Mouse (Mus musculus) fibroblast of lung, adult 2 months (primary cell): ENCODE data around the gene Shc4.

ENCODE experiments used
- DNase-seq: peaks from one replicate; pipeline ENCODE4 v3.0.0-alpha.2; 2011; ENCODE audit warnings: low read depth

Gene Shc4

DNA sequence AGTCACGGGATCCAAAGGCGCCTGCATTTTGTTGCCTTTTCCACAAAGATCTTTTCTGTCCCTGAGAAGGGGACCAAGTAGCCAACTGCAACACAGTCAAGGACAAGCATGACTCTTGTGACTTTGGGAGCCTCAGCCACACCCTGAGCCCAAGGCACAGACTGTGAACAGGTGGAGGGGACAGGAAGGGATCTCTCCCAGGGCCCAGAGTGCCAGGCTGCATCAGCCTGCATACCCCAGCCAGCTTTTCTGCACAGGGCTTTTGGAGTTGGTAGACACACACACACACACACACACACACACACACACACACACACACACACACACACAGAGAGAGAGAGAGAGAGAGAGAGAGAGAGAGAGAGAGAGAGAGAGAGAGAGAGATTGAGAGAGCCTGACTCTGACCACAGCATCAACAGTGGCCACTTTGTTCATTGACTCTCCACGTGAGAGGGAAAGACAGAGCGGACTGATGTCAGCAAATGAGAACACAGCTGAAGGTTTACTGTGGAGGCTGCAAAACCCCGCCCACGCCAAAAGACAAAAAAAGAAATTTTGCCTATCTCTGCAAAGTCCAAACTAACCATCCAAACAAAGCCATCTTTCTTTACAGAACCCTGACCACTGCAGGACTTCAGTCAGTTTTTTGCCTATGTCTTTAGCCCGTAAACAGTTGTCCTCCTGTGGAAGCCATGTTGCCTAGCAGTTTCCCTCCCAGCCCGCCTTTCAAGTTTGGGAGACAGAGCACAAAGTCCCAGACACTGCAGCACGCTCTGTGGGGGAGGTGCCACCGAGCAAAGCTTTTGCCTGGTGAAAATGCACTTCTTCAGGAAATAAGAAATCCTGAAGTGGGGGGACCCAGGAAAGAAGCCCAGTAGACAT lies 39.1 kb downstream of the Shc4 start:
- no peak for DNase-seq

DNA sequence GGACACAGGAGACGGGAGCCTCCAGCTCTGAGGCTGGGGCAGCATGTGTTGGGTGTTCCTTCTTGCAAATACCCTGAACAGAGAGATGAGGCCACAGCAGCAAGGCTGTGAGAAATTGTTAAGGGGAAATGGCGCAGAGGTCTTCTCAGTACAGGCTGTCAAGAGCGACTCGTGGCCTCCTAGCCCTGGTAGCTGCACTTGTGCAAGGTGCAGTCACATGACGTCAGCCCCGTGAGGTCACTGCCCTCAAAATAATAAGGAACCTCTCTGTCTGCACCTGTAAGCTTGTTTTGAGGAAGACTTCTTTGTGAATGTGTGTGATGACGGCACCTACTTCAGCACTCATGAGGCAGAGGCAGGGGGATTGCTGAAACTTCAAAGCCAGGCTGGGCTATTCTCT lies 40.1 kb downstream of the Shc4 start:
- no peak for DNase-seq

DNA sequence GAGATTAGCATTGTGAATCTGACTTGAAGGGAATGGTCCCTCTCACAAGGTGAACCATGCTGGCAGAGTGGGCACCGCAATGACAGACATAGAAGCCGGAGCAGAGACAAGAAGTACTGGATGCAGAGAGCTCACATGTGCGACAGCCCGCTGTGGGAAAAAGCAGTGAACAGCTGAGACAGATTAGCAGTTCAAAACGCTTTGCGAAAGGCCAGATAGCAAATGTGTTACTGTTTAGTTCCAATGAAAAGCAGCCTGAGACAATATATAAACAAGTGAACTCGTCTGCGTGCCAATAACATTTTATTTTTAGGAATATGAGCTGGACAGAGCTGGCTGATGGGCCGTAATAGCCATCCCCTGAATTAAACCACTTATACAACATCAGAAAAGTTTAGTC lies 42.1 kb downstream of the Shc4 start:
- DNase-seq, result no peak

DNA sequence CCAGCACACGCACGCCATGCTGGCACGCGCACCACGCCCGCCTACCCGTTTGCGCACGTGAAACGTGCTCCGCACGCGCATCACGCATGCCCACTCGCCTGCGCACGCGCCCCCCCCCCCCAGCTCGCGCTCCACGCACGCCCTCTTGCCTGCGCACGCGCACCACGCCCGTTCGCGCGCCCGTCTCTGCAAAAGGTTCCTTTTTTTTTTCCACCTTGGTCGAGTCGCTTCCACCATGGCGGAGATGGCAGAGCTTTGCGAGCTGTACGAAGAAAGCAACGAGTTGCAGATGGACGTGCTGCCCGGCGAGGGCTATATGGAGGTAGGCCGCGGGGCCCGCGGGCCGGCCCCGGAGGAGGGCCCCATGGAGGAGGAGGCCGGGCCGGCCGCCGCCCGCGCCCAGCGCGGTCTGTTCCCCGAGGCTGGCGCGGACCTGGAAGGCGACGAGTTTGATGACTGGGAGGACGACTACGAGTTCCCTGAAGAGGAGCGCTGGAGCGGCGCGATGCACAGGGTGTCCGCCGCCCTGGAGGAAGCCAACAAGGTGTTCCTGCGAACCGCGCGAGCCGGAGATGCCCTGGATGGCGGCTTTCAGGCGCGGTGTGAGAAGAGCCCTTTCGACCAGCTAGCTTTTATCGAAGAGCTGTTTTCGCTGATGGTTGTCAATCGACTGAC lies 50.9 kb downstream of the Shc4 start, which contains the start of gene Eid1:
TSS of gene Eid1 (plus strand) at position 139 of the 675 bp plus-strand sequence.
- no peak for DNase-seq

DNA sequence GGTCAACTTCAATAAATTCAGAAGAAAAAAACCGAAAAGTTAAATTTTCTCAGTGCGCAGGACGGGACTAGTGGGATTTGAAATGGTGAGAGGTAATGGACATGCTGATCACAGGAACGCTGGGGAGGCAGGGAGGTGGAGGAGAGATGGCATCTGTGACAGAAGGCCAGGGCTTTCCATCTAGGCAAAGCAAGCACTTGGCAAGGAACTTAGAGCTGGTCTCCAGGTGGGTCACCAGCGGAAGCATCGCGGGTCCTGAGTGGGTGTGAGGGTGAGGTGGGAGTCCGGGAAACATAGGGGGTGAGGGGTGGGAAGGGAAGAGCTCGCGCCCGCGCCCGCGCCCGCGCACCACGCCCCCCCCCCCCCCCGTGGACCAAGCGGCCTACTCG lies 51.4 kb downstream of the Shc4 start:
- DNase-seq, result no peak

DNA sequence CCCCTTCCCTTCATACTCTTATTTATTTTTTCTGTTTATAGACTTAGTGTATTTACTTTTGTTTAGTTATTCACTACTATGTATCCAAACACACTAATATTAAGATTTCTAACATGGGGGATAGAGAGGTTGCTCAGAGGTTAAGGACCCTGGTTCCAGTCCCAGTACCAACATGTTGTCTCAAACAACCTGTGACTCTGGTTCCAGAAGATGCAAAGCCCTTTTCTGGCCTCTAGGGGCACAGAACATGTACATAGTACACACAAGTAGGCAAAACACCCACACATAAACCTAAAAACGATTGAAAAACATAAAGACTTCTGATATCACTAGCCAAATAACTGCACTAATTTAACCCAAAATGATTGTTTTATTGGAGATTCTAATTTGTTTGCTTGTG lies 53.1 kb downstream of the Shc4 start:
- DNase-seq, result no peak

DNA sequence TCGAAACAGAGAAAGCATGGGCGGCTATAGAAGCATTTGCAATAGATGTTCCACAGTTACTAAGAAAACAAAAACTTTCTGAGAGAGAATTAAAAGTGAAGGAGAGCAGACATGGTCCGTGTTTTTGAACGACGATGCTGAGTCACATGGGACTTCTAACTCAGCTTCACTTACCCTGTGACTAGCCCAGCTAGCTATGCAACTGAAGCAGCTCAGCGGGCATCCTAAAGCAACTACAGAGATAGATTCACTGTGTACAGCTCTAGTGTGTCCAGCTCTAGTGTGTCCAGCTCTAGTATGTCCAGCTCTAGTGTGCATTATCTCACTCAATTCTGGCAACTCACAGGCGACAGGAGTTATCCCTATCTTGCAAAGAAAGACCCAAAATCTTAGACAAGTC lies 56.2 kb downstream of the Shc4 start:
- no peak for DNase-seq

DNA sequence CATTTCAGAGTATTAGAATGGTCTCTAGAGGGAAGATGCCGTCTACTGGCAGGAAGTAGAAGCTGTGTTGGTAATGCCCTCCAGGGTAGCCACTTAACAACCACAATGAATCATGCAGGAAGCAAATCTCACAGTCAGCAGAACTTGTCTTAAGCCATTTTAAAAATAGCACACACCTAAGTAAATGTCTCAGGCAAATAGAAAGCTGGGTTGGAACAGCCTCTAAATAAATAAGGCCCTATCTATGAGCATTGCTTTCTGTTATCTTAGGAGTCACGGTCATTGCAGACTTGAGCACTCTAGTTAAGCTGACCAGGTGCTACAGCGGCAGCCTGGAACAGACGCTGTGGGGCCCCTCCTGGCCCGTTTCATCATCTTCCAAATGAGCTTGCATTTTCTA lies 56.8 kb downstream of the Shc4 start:
- DNase-seq, result no peak

DNA sequence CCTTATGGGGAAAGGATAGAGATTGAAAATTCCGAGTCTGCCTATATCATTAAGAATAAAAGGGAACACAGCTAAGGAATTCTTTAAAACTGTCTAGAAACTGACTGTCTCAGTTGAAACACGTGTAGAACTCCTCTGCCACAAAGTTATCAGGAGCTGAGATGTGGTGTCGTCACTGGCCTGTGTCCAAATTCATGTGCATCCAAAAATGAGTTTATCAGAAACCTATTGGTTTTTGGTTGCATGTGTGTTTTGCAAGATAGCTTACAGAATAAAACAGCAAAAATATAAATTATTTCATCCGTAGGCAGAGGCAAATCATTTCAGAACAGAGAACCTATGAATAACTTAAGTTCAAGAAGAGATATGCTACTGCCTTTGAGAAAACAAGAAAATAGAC lies 57.3 kb downstream of the Shc4 start:
- no peak for DNase-seq

DNA sequence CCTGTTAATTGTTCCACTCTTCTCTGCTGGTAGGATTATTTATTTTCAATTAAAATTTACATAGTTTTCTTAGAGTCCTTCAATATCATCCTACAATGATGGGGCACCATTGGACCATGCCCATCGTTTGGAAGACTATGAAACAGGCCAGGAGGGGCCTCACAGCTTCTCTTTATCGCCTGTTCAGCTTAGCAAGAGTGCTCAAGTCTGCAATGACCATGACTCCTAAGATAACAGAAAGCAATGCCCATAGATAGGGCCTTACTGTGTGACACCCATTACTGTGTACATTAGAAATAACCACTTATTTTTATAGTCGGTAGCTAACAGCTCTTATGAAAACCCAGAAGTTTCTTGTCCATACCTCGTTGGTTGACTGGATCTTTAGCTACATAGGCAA lies 58.0 kb downstream of the Shc4 start:
- DNase-seq, result no peak

DNA sequence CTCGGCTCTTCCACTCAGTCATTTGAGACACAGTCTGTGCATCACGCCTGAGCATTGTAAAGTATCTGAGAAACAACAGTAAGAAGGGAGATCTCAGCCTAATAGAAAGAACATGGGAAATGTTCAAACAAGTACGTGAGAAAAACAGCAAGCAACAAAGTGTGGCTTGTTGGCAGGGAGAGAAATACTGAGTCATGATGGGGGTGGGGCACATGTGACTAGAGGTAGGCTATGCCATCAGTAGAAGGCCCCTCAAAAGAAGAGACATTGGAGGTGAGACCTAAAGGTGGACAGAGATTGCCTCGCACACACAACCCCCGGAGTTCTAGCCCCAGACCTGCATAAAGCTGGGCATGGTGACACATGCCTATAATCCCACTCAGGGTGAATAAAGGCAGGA lies 58.7 kb downstream of the Shc4 start:
- DNase-seq, result no peak

DNA sequence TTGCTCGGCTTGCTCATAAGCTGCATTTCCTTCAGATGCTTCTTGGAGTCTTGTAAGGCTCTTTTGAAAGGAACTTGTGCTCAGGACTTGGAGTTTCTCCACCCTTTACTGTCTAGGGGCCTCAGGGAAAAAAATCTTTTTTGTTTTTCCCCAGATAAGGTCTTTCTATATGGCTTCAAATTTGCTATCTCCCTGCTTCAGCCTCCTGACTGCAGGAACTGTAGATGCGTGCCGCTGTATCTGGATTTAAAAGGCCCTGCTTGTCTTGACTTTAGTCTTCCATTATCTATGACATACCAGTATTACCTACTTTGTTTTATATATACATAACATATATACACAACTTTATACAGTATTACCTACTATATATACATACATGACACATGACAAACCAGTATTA lies 61.4 kb downstream of the Shc4 start:
- no peak for DNase-seq

DNA sequence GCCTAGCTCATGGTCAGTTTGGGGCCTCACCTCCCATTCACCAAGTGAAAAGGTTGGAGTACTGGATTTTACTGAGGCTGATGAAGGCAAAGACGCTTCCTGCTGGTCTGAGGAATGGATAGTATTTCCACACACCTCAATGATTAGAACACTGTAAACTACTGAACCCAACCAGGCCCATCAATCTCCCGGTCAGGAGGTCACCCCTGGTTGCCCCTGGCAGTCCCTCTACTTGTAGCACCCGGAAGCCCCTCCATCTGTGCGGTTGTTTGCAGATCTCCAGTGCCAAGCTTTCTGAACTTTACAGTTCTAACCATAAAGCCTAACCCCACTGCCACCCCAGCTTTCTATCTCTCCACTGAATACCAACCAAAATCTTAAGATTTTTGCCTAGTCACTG lies 62.8 kb downstream of the Shc4 start:
- DNase-seq, result no peak

DNA sequence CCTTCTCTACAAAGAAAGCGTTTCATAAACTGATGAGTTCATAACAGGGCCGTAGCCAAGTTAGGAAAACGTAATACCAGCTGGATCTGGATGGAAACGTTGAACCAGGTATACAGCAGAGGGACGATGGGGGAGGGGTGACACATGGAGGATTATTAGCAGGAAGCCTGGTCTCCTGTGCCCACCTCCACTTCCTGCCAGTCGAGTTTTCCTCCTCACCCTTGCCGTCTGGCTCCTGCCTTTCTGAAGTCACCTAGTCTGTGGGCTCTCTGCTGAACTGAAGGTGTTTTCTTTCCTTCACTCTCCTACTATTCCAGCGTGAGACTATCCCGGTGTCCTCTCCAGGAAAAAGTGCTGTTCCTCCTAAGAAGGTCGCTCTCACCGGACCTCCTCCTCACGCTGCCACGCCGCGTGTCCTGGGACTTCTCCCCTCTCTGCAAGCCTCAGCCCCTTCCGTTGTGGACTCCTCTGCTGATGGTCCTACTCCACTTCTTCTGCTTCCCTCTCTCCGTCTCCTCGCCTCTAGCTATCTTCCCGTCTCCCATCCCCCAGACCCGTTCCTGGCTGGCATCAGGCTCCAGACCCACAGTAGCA lies 63.3 kb downstream of the Shc4 start:
- DNase-seq, result no peak

DNA sequence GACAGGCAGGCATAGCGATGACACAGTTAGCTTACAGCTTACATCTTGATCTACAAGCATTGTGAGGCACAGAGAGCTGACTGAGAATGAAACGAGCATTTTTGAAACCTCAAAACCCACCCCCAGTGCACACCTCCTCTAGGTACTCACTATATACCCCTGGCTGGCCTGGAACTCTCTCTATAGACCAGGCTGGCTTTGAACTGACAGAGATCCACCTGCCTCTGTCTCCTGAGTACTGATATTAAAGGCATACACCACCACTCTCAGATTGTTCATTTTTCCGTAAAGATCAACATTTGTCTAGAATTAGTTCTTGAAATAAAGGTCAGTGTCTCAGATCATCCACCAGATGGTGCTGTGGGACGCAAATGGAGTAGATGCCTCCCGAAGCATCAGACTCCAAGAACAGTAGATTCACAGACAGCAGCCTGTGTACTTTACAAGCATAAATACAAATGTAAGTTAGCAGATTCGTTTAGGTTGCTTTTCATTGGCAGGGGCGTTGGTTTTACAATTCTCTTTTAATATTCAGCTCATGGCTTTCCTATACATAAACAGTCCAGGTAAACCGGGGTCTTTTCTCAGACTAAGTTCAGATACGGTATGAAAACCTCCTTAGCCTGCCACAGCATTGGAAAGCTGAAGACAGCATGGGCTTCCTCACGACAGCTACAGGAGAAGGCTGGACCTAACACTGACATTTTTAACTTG lies 64.0 kb downstream of the Shc4 start:
- no peak for DNase-seq

DNA sequence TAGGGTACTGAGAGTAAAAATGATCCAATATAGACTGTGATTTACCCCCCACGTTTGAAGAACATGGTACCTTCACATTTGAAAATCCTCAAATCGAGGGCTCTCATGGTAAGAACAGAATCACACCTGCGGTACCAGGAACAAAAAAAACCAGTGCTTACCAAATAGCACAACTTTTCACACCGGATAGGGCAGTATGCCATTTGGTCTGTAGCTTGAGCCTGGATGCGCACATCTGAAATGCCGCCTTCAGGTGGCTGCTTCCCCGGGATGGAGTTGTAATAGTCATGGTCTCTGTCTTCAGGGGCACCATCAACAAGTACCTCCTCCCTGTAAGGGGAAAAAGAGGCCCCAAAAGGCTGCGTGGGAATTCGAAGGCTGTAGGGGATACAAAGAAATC lies 68.6 kb downstream of the Shc4 start:
- DNase-seq, result no peak

DNA sequence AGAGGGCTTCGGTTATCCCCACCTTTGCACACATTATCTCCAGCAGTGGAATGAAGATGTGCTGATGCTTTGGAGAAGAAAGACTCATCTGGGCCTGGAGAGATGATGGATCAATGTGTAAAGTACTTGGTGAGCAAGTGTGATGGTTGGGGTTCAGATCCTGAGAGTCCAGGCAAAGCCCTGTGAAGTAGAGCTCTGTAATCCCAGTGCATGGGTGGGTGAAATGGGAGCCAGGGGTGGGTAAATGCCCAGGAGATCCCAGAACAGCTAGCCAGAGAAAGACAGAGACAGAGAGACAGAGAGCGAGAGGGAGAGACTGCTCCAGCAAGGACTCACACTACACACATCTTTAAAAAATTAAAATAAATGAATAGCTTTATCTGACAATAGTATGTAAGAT lies 70.7 kb downstream of the Shc4 start:
- no peak for DNase-seq

DNA sequence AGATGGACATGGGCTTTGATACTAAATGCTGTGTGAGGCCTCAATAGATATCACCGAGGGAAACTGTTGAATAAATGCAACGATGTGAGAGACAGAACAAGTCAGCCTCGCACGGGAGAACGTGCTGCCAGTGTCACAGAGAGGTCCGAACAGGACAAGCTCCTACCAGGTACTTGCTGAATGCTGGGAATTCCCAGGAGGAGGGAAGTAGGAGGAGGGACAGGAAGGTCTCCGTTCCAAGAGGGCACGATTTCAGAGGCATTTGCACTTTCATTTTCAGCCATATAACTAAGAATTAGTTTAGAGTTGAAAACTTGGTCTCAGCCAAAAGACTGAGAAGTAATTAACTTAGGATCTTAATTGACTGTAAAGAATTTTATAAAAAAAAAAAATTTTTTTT lies 72.4 kb downstream of the Shc4 start:
- no peak for DNase-seq

DNA sequence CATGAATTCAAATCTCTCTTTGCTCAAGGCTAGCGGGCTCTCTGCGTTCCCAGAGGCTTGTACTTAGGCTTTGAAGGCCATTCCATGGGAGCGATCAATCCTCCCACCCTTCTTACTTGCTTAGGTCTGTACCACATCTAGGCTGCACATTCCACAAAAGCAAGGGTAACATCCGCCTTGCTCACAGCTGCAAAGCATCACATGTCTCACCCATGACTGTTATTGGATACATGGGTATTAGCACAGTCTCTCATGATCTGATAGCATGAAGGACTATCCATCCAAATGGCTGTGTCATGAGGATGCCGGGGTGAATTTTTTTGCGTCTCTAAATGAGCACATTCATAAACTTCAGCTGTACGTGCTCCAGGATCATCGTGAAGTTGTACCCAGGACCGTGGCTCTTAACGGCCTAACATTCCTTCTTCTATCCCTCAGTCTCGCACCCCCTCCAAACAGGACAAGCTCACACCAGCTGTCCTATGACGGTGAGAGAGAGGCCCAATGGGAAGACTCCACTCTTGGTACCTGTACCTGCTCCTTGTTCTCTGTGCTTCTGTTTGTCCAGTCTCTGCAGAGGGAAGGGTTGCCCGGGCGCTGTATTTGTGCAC lies 73.1 kb downstream of the Shc4 start:
- no peak for DNase-seq

DNA sequence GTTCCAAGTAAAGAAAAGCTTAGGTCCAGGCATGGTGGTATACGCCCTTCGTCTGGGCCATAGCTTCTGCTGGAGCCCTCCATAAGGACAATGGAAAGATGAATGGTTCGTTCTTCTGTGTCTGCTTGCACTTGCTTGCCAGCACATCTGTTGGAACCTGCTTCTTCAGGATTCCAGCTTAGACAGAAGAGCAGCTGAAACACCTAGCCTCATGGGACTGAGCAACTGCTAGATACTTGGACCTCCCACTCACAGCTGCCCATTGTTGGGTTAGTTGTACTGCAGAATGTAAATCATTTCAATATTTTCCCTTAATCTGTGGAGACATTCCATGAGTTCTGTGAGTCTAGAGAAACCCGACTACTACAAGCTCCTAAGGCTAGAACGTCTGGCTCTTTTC lies 73.9 kb downstream of the Shc4 start:
- DNase-seq, result no peak

DNA sequence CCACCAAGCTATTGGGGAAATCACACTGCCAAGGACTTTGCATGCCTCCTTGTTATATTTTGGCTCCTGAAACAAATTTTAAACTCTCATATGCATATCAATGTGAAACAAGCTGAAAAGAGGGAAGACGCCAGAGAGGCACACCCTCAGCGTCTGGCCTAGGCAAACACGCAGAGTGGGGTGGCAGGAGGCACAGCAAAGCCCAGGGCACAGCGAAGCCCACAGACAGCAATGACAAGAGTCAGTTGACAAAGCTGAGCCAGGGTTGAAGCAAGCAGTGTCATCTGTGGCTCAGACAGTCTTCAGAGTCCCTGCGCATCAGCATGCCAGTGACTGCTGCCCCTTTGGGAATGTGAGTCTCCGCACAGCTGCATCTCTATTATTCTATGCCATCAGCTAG lies 79.0 kb downstream of the Shc4 start:
- DNase-seq, result no peak

DNA sequence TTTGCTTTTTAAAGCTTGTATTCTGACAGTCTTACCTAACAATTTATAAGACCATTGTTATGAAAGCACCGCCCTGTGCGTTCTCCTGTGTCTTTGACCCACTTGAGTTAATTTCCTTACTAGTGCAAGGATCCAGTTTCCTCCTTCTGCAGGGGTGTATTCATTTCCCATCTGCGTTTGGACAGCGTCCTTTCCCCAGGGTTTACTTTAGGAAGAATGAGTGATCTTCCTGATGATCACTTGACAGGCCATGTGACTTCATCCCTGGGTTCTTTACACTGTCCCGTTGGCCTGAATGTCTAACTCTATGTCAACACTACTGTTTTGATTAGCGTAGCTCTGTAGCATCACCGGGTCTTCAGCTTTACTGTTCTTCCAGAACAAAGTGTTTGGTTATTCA lies 86.6 kb downstream of the Shc4 start:
- DNase-seq, result no peak
